Mouse (Mus musculus) megakaryocyte, adult 5-6 weeks (primary cell): ENCODE measurements at regions not wholly inside any gene's neighbourhood (a gene's known extent, or its start where the extent isn't known, plus 50 kb on each side); places are given as distances from the start of the nearest gene placed in this dataset.

ENCODE experiments used
- ATAC-seq: 2 replicates; pipeline ENCODE4 v1.8.0; 2016; ENCODE audit warnings: mild to moderate bottlenecking, inconsistent platforms; ENCODE audit not compliant: poor library complexity, severe bottlenecking

GRCm38 (mm10) chr1:35428126-35428840, 578.5 kb downstream of the Plekhb2 start:
- no peak for ATAC-seq

- no peak for ATAC-seq
Observed at GRCm38 (mm10) chr1:35429471-35429870, 579.7 kb downstream of the Plekhb2 start.

- ATAC-seq: no peak
Observed at GRCm38 (mm10) chr1:35435721-35436120, 585.9 kb downstream of the Plekhb2 start.

- no peak for ATAC-seq
Observed at GRCm38 (mm10) chr1:35447345-35447744, 597.6 kb downstream of the Plekhb2 start.

- ATAC-seq: no peak
Observed at GRCm38 (mm10) chr1:35452441-35453107, 602.8 kb downstream of the Plekhb2 start.

- ATAC-seq: no peak
Observed at GRCm38 (mm10) chr1:35457591-35457990, 607.8 kb downstream of the Plekhb2 start.

- no peak for ATAC-seq
Observed at GRCm38 (mm10) chr1:35465081-35465480, 603.1 kb upstream of the Hs6st1 start.

- ATAC-seq: no peak
Observed at GRCm38 (mm10) chr1:35469185-35469753, 598.9 kb upstream of the Hs6st1 start.

- no peak for ATAC-seq
Observed at GRCm38 (mm10) chr1:35478262-35478661, 589.9 kb upstream of the Hs6st1 start.

- ATAC-seq: no peak
Observed at GRCm38 (mm10) chr1:35495963-35496362, 572.2 kb upstream of the Hs6st1 start.

GRCm38 (mm10) chr1:35522951-35523350, 545.2 kb upstream of the Hs6st1 start:
- ATAC-seq: no peak

GRCm38 (mm10) chr1:35523790-35524362, 544.3 kb upstream of the Hs6st1 start:
- ATAC-seq: no peak

- no peak for ATAC-seq
Observed at GRCm38 (mm10) chr1:35524788-35525187, 543.4 kb upstream of the Hs6st1 start.

GRCm38 (mm10) chr1:35527750-35528476, 540.3 kb upstream of the Hs6st1 start:
- no peak for ATAC-seq

GRCm38 (mm10) chr1:35535470-35535869, 532.7 kb upstream of the Hs6st1 start:
- no peak for ATAC-seq

GRCm38 (mm10) chr1:35536276-35536675, 531.9 kb upstream of the Hs6st1 start:
- no peak for ATAC-seq

GRCm38 (mm10) chr1:35548845-35549244, 519.4 kb upstream of the Hs6st1 start:
- no peak for ATAC-seq

- no peak for ATAC-seq
Observed at GRCm38 (mm10) chr1:35551503-35551902, 516.7 kb upstream of the Hs6st1 start.

GRCm38 (mm10) chr1:35562786-35563185, 505.4 kb upstream of the Hs6st1 start:
- ATAC-seq: no peak

GRCm38 (mm10) chr1:35575203-35575602, 493.0 kb upstream of the Hs6st1 start:
- ATAC-seq: no peak

- no peak for ATAC-seq
Observed at GRCm38 (mm10) chr1:35579392-35579791, 488.8 kb upstream of the Hs6st1 start.
